Mouse (Mus musculus) thymus, postnatal 4 days (tissue): Measurements from ENCODE around the gene Slc9b2.

ENCODE experiments used
- DNase-seq: peaks from one replicate; pipeline ENCODE4 v3.0.0; 2021

The Slc9b2 gene

GRCm38 (mm10) chr3:135313727-135314126, 6.2 kb downstream of the Slc9b2 start:
- DNase-seq, result no peak

DNA sequence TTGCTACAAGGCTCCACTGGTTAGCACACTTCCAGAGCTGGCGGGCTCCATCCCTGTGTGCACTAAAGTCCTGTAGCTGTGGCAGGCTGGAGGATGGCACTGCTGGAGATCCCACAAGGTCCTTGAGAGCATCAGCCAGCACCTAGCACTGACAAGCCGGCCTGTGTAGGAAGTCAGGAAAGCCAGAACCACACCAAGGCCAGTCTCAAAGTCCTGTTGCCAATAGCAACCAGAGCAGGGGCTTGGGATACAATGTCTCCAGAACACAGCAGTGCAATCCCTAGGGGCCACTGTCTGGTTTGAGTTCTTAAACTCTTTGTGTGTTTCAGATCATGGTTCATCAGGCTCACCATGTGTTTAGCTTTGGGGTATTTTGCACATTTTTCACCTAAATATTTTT, 7.3 kb downstream of the Slc9b2 start:
- DNase-seq, result no peak

- DNase-seq, result no peak
These were observed 8.4 kb downstream of the Slc9b2 start for GRCm38 (mm10) chr3:135315720-135316425.

GRCm38 (mm10) chr3:135318331-135318730, 10.8 kb downstream of the Slc9b2 start:
- DNase-seq, result no peak

GRCm38 (mm10) chr3:135324354-135324753, 16.9 kb downstream of the Slc9b2 start:
- no peak for DNase-seq

DNA sequence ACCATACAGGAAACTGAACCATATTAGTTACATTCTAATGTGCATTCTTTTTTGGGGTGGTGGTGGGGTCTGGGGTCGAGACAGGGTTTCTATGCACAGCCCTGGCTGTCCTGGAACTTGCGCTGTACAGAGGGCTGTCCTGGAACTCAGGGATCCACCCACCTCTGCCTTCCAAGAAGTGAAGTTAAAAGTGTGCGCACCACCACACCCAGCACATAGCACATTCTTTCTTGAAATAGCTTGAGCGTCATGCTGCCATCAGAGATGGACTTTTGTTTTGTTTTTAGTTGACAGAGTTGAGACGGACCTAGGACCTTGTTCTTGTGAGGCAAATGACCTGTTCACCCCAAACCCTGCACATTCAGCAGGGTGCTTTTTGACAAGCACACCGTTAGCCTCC, 19.7 kb downstream of the Slc9b2 start:
- no peak for DNase-seq

- peak; percentile 61 for DNase-seq
These were observed 20.1 kb downstream of the Slc9b2 start for GRCm38 (mm10) chr3:135327601-135328000.

DNA sequence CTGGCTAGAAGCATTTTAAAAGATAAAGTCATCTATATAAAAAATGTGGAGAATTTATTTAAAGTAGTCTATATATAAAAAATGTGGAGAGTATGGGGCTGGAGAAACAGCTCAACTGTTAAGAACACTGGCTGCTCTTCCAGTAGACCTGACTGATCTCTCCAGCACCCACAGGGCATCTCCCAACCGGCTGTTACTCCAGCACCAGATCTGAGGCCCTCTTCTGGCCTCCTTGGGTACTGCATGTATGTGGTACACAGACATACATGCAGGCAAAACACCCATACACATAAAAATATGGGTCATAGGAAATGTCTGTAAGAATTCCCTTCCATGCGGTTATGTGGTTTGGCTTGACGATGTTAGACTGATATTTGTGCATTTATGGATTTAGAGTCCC, 21.1 kb downstream of the Slc9b2 start:
- peak; percentile 89 for DNase-seq

DNA sequence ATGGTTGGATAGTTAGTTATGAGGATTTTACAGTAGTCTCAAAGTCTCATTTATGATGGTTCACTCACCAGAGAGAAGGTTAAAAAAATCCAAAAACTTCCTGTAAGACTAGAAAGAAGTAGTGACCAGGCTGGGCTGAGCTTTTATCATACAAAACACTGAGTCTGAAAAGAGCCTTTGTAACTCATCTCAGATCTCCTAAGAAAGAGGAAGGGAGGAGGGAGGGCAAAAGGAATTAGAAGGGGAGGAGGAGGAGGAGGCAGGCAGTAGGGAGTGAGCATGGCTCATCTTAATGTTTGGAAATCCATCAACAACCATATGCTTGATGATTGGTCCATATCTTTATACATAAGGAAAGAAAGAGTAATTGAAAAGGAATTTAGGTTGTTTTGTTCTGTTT, 25.2 kb downstream of the Slc9b2 start:
- no peak for DNase-seq

DNA sequence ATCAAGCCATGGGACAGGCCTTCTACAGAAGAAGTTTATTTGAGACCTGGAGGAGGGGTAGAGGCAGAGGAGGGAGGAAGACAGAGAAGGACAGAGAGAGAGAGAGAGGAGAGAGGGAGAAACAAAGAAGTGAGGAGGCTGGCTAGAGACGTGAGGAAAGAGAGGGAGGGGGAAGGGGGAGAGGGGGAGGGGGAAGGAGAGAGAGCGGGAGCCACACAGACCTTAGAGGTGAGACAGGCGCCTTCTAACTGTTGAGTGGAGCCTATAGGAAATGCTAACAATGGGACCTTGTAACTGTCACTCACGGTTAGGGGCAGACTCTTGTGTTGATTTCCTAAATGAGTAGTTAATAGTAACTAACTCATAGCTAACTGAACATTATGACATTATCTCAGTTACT, 26.3 kb downstream of the Slc9b2 start:
- no peak for DNase-seq

DNA sequence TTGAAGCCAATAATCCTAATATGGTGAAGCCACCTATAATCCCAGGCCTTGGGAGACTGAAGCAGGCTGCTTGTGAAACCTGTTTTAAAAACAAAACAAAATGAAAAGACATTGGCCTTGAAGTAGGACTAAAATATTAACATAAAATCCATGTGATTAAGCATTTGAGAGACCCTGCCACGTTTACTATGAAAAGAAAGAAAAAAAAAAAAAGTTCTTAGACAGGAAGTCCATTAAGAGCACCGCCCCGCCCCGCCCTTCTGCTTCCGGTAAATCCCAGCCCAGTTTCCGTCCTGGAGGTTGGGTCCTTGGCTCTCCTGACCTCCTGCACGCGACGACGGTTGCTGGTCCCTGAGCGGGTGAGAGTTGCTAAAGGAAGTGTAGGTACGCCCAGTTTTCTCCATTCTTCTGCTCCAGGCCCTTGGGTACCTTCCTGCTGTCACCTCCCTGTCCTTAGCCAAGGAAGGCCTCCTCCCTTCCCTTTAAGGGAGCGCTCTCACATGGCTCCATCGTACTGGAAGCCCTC, 40.3 kb downstream of the Slc9b2 start, which contains the start of gene Slc9b1:
Gene Slc9b1 (plus strand): TSS at position 291 of the 526 bp plus-strand sequence.
- DNase-seq, result no peak

DNA sequence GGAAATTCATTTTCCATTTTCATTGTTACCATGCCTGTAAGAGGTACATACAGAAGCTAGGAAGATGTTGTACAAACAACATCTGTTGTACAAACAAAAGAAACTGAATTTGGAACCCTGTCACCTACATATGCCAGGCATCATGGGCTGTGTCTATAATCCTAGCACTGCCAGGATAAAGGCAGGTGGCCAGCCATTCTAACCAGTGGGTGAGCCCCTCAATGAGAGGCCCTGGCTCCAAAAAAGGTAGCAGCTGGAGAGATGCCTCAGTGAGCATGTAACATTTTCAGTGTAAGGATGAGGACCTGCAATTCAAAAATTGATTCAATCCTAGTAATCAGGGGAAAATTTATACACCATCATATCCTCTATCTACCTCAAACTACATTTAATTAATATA, 41.5 kb downstream of the Slc9b2 start:
- DNase-seq, result no peak

- DNase-seq, result no peak
These were observed 44.4 kb downstream of the Slc9b2 start for GRCm38 (mm10) chr3:135351857-135352256.

GRCm38 (mm10) chr3:135357394-135357793, 49.9 kb downstream of the Slc9b2 start:
- DNase-seq, result no peak

DNA sequence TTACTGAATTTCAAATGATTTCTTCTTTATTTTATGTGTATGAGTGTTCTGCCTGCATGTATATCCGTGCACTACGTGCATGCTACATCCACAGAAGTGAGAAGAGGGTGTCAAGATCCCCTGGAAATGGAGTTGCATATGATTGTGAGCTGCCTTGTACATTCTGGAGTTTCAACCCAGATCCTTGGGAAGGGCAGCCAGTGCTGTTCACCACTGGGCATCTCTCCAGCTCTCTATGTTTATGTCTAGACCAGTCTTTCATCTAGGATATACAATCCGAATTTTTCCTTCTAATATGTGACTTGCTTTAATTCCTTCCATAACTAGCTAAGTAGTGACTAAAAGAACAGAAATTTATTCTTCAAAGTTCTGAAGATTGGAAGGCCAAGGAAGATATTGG, 68.3 kb downstream of the Slc9b2 start:
- no peak for DNase-seq

GRCm38 (mm10) chr3:135377445-135377844, 69.9 kb downstream of the Slc9b2 start:
- no peak for DNase-seq

DNA sequence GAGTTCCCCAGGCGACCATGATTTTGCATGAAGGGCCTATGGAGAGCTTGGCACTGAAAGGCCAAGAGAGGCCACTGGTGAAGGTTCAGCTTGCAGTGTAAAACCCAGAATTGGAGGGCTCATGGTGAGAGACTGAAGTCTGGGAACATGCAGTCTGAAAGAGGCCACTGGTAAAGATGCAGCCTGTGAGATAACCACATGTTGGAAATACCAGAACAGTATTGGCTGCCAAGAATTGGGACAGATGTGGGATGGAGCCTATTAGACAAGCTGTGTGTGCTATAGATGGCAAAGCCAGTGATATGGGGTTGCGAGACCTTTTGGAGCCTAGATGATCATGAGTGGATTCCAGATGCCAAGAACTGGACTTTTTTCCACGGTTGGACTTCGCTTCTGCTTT, 72.4 kb downstream of the Slc9b2 start:
- no peak for DNase-seq

DNA sequence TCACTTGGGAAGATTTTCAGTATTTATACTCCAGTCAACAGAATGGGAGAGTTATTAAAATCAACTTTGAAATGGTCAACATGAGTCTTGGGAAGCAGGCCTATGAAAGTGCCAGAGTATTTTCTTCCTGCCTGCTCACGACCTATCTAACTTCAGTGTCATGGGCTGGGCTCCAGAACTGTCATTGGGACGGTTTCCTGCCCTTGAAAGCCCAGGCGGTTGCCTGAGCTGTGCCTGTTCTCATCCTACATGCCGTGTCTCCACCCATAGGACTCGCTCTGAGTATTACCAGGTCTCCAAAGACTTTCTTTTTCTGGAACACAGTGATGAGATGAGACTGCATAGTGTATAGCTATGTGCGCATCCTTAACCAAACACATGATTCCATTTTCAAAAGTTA, 85.7 kb downstream of the Slc9b2 start:
- no peak for DNase-seq
